Mouse (Mus musculus) stomach, postnatal 0 days (tissue): Measurements from ENCODE around the gene Isg20. TPM values are rescaled to one million over a fixed set of nuclear protein-coding genes. Genes with fewer than 3 reads are reported as not detected.

Experiments
- ATAC-seq: fragments of 200-750 bp; cut with Nextera tagmentation; 2 replicates; pipeline ENCODE4 v1.8.0; 2017; ENCODE audit not compliant: low FRiP score, low TSS enrichment
- DNase-seq: peaks from one replicate; pipeline ENCODE4 v3.0.0-alpha.2; 2016; ENCODE audit warnings: low spot score
- H3K27ac ChIP-seq: fragments of 300-500 bp; sonication (generic); replicated peaks from 2 replicates; pipeline ENCODE4 v1.5.1; 2014; ENCODE audit warnings: mild to moderate bottlenecking, control low read depth
- H3K27me3 ChIP-seq: fragments of 300-500 bp; sonication (generic); 2 replicates; pipeline ENCODE4 v1.6.1; 2014; ENCODE audit warnings: low read length; ENCODE audit not compliant: control insufficient read depth, insufficient read depth
- H3K36me3 ChIP-seq: fragments of 300-500 bp; sonication (generic); 2 replicates; pipeline ENCODE4 v1.6.1; 2014; ENCODE audit warnings: low read length, mixed read lengths; ENCODE audit not compliant: control insufficient read depth, insufficient read depth
- H3K4me1 ChIP-seq: fragments of 300-500 bp; sonication (generic); replicated peaks from 2 replicates; pipeline ENCODE4 v1.6.1; 2014; ENCODE audit warnings: antibody characterized with exemption; ENCODE audit not compliant: control insufficient read depth, insufficient read depth
- H3K4me2 ChIP-seq: fragments of 300-500 bp; sonication (generic); replicated peaks from 2 replicates; pipeline ENCODE4 v1.6.1; 2014; ENCODE audit warnings: low read depth, mild to moderate bottlenecking, control low read depth, moderate library complexity
- H3K4me3 ChIP-seq: fragments of 300-500 bp; sonication (generic); 2 replicates; pipeline ENCODE4 v1.5.1; 2014; ENCODE audit warnings: low read depth, low read length, control low read depth
- H3K9ac ChIP-seq: fragments of 300-500 bp; sonication (generic); 2 replicates; pipeline ENCODE4 v1.6.1; 2014; ENCODE audit warnings: mild to moderate bottlenecking, low read length, control low read depth, mixed read lengths
- H3K9me3 ChIP-seq: fragments of 300-500 bp; sonication (generic); 2 replicates; pipeline ENCODE4 v1.6.1; 2016; ENCODE audit warnings: low read length; ENCODE audit not compliant: control insufficient read depth
- CTCF ChIP-seq: IDR thresholded peaks from 2 replicates; pipeline ENCODE4 v1.5.1; 2016; ENCODE audit warnings: antibody characterized with exemption, low read depth, mild to moderate bottlenecking, moderate library complexity
- EP300 ChIP-seq: optimal IDR thresholded peaks from 2 replicates; pipeline ENCODE3; 2016; ENCODE audit warnings: antibody characterized with exemption
- WGBS: fragments of 180-500 bp; shearing (Covaris S2); extraction: QIAGEN DNeasy Blood & Tissue Kit; methylation state at CpG from one replicate; pipeline ENCODE4 v1.1.7; 2014; 5-methylcytosine and 5-hydroxymethylcytosine counted together
- polyA plus RNA-seq: library from polyadenylated mRNA; unstranded; fragments of >200 nt; fragmentation: Nextera tagmentation; extraction: Ambion mirVana; gene quantifications from 2 replicates; pipeline ENCODE4 v1.2.1, GENCODE M21; 2015

Gene Isg20
- polyA plus RNA-seq, 1 experiment from 2014 or later: 10.6 TPM

GRCm38 (mm10) chr7:78926156-78926555, 12.9 kb downstream of the Isg20 start:
- Histone ChIP-seq H3K9ac (no peak overlapping the region), H3K4me1 (no peaks in the 10 kb centered on the region), H3K9me3 (no peaks in the 10 kb centered on the region), H3K36me3 (no peaks in the 10 kb centered on the region), H3K27me3 (no peaks in the 10 kb centered on the region), H3K27ac (no peak overlapping the region), H3K4me2 (no peak overlapping the region), H3K4me3 (no peak overlapping the region)
- 72% methylated on average over 9 of the region's 9 CpGs for WGBS
- DNase-seq (no peak), ATAC-seq (no peak)
- TF ChIP-seq CTCF (no peak), EP300 (no peak)

- H3K4me2 ChIP-seq: no peak overlapping the region
- no peak for TF ChIP-seq CTCF
- H3K27me3 ChIP-seq: no peaks in the 10 kb centered on the region
- H3K4me3 ChIP-seq: no peak overlapping the region
- H3K4me1 ChIP-seq: no peaks in the 10 kb centered on the region
- no peak overlapping the region for H3K9ac ChIP-seq
- H3K9me3 ChIP-seq: no peaks in the 10 kb centered on the region
- DNase-seq (no peak), ATAC-seq (no peak)
- H3K27ac ChIP-seq: no peak overlapping the region
- 73% methylated on average over 3 of the region's 3 CpGs for WGBS
- no peaks in the 10 kb centered on the region for H3K36me3 ChIP-seq
These were observed 14.0 kb downstream of the Isg20 start for GRCm38 (mm10) chr7:78927266-78927665.

- no peak for TF ChIP-seq CTCF
- no peak for TF ChIP-seq EP300
- Histone ChIP-seq H3K4me1 (no peaks in the 10 kb centered on the region), H3K36me3 (no peaks in the 10 kb centered on the region), H3K27ac (no peak overlapping the region), H3K4me2 (no peak overlapping the region), H3K9me3 (no peaks in the 10 kb centered on the region), H3K4me3 (no peak overlapping the region), H3K9ac (no peak overlapping the region), H3K27me3 (no peaks in the 10 kb centered on the region)
- DNase-seq (no peak), ATAC-seq (no peak)
- 56% methylated on average over 19 of the region's 19 CpGs for WGBS
These were observed 25.9 kb downstream of the Isg20 start for GRCm38 (mm10) chr7:78938957-78939602.

GRCm38 (mm10) chr7:78940971-78941370, 27.7 kb downstream of the Isg20 start:
- Histone ChIP-seq H3K27ac (no peak overlapping the region), H3K4me1 (no peaks in the 10 kb centered on the region), H3K27me3 (no peaks in the 10 kb centered on the region), H3K36me3 (no peaks in the 10 kb centered on the region), H3K4me2 (no peak overlapping the region), H3K9ac (no peak overlapping the region), H3K9me3 (no peaks in the 10 kb centered on the region), H3K4me3 (no peak overlapping the region)
- DNase-seq (no peak), ATAC-seq (no peak)
- 79% methylated on average over 3 of the region's 3 CpGs for WGBS
- TF ChIP-seq EP300: no peak
- TF ChIP-seq CTCF: no peak

- Histone ChIP-seq H3K9ac (no peak overlapping the region), H3K4me2 (no peak overlapping the region), H3K36me3 (no peaks in the 10 kb centered on the region), H3K4me1 (no peaks in the 10 kb centered on the region), H3K9me3 (no peaks in the 10 kb centered on the region), H3K27ac (no peak overlapping the region), H3K27me3 (no peaks in the 10 kb centered on the region), H3K4me3 (no peak overlapping the region)
- TF ChIP-seq EP300 (no peak), CTCF (no peak)
- ATAC-seq (no peak), DNase-seq (no peak)
- WGBS: 86% methylated on average over 2 of the region's 2 CpGs
These were observed 29.3 kb downstream of the Isg20 start for GRCm38 (mm10) chr7:78942544-78942943.

GRCm38 (mm10) chr7:78953886-78954572, 40.8 kb downstream of the Isg20 start:
- H3K36me3 ChIP-seq: no peaks in the 10 kb centered on the region
- WGBS: 19% methylated on average over 11 of the region's 11 CpGs
- no peak overlapping the region for H3K4me2 ChIP-seq
- no peak for ATAC-seq
- no peak for DNase-seq
- TF ChIP-seq EP300: no peak
- no peak for TF ChIP-seq CTCF
- H3K9me3 ChIP-seq: no peaks in the 10 kb centered on the region
- no peaks in the 10 kb centered on the region; the same call in 1 of the 2 replicates for H3K4me1 ChIP-seq
- H3K9ac ChIP-seq: no peak overlapping the region
- no peaks in the 10 kb centered on the region for H3K27me3 ChIP-seq
- no peak overlapping the region for H3K27ac ChIP-seq
- no peak overlapping the region for H3K4me3 ChIP-seq
